Mouse (Mus musculus) stomach, embryonic 15.5 days (tissue): ENCODE data around the gene Cacna1e. TPM values are rescaled to one million over a fixed set of nuclear protein-coding genes. Genes with fewer than 3 reads are reported as not detected.

Source experiments
- ATAC-seq: fragments of 200-750 bp; cut with Nextera tagmentation; 2 replicates; pipeline ENCODE4 v1.8.0; 2017; ENCODE audit warnings: low read depth, moderate number of reproducible peaks, moderate TSS enrichment; ENCODE audit not compliant: insufficient read depth, low FRiP score
- H3K27ac ChIP-seq: fragments of 300-500 bp; sonication (generic); 2 replicates; pipeline ENCODE4 v1.5.1; 2015; ENCODE audit warnings: mild to moderate bottlenecking, inconsistent platforms
- H3K27me3 ChIP-seq: fragments of 300-500 bp; sonication (generic); replicated peaks from 2 replicates; pipeline ENCODE4 v1.6.1; 2015; ENCODE audit warnings: inconsistent platforms
- H3K36me3 ChIP-seq: fragments of 300-500 bp; sonication (generic); 2 replicates; pipeline ENCODE4 v1.6.1; 2015; ENCODE audit warnings: inconsistent platforms
- H3K4me1 ChIP-seq: fragments of 300-500 bp; sonication (generic); 2 replicates; pipeline ENCODE4 v1.6.1; 2015; ENCODE audit warnings: inconsistent platforms
- H3K4me2 ChIP-seq: fragments of 300-500 bp; sonication (generic); 2 replicates; pipeline ENCODE4 v1.6.1; 2015; ENCODE audit warnings: mild to moderate bottlenecking, inconsistent platforms
- H3K4me3 ChIP-seq: fragments of 300-500 bp; sonication (generic); replicated peaks from 2 replicates; pipeline ENCODE4 v1.5.1; 2015; ENCODE audit warnings: inconsistent platforms
- H3K9ac ChIP-seq: fragments of 300-500 bp; sonication (generic); 2 replicates; pipeline ENCODE4 v1.6.1; 2015; ENCODE audit warnings: inconsistent platforms
- H3K9me3 ChIP-seq: fragments of 300-500 bp; sonication (generic); 2 replicates; pipeline ENCODE4 v1.6.1; 2016; ENCODE audit warnings: inconsistent platforms
- WGBS: fragments of 180-500 bp; shearing (Covaris S2); methylation state at CpG from one replicate; pipeline ENCODE4 v1.1.7; 2015; 5-methylcytosine and 5-hydroxymethylcytosine counted together
- polyA plus RNA-seq: library from polyadenylated mRNA; unstranded; fragments of >200 nt; fragmentation: Nextera tagmentation; extraction: Ambion mirVana; gene quantifications from 2 replicates; pipeline ENCODE4 v1.2.1, GENCODE M21; 2015

Gene Cacna1e
- polyA plus RNA-seq, 1 experiment from 2014 or later, result 1.3 TPM

- no peak overlapping the region for H3K9ac ChIP-seq
- H3K4me2 ChIP-seq, result peak overlapping the region; percentile 54
- ATAC-seq, result no peak
- 0 out of 2 replicates have a peak, but pooled peaks cover 3% of the 10 kb centered on the region for H3K4me1 ChIP-seq
- no peaks in the 10 kb centered on the region for H3K36me3 ChIP-seq
- WGBS, result 27% methylated on average over 35 of the region's 35 CpGs
- no peaks in the 10 kb centered on the region for H3K9me3 ChIP-seq
- H3K4me3 ChIP-seq, result peak overlapping the region; percentile 27
- no peak overlapping the region for H3K27ac ChIP-seq
- H3K27me3 ChIP-seq, result peaks cover 61% of the 10 kb centered on the region
Observed at GRCm38 (mm10) chr1:154725356-154726320, 158.7 kb downstream of the Cacna1e start.

- no peak for ATAC-seq
- Histone ChIP-seq H3K4me3 (0 out of 2 replicates have a peak overlapping the region, but pooled peaks have one; percentile 2), H3K27me3 (peaks cover 54% of the 10 kb centered on the region), H3K36me3 (no peaks in the 10 kb centered on the region), H3K4me2 (peak overlapping the region; percentile 32), H3K27ac (no peak overlapping the region), H3K9ac (no peak overlapping the region), H3K4me1 (0 out of 2 replicates have a peak, but pooled peaks cover 3% of the 10 kb centered on the region), H3K9me3 (no peaks in the 10 kb centered on the region)
- WGBS, result 7% methylated on average over 19 of the region's 19 CpGs
Observed at GRCm38 (mm10) chr1:154723537-154724286, 160.6 kb downstream of the Cacna1e start.

- no peak for ATAC-seq
- 35% methylated on average over 6 of the region's 6 CpGs for WGBS
- peak overlapping the region; percentile 32 for H3K4me2 ChIP-seq
- H3K27me3 ChIP-seq, result peaks cover 48% of the 10 kb centered on the region
- H3K4me3 ChIP-seq, result 0 out of 2 replicates have a peak overlapping the region, but pooled peaks have one; percentile 2
- 0 out of 2 replicates have a peak, but pooled peaks cover 3% of the 10 kb centered on the region for H3K4me1 ChIP-seq
- H3K9ac ChIP-seq, result no peak overlapping the region
- no peak overlapping the region for H3K27ac ChIP-seq
- no peaks in the 10 kb centered on the region for H3K36me3 ChIP-seq
- no peaks in the 10 kb centered on the region for H3K9me3 ChIP-seq
Observed at GRCm38 (mm10) chr1:154723078-154723477, 161.2 kb downstream of the Cacna1e start.

GRCm38 (mm10) chr1:154715596-154715995, 168.7 kb downstream of the Cacna1e start:
- H3K27ac ChIP-seq, result no peak overlapping the region

GRCm38 (mm10) chr1:154712747-154713146, 171.6 kb downstream of the Cacna1e start:
- Histone ChIP-seq H3K9ac (no peak overlapping the region), H3K27ac (no peak overlapping the region), H3K27me3 (no peaks in the 10 kb centered on the region), H3K4me1 (no peaks in the 10 kb centered on the region), H3K36me3 (no peaks in the 10 kb centered on the region), H3K9me3 (no peaks in the 10 kb centered on the region), H3K4me2 (no peak overlapping the region), H3K4me3 (no peak overlapping the region)
- ATAC-seq, result peak; percentile 58; the same call in 1 of the 2 replicates
- WGBS, result 91% methylated on average over 4 of the region's 4 CpGs

More at GRCm38 (mm10) chr1:154715596-154715995, 168.7 kb downstream of the Cacna1e start:
- no peaks in the 10 kb centered on the region for H3K36me3 ChIP-seq
- H3K4me2 ChIP-seq, result no peak overlapping the region
- H3K4me1 ChIP-seq, result no peaks in the 10 kb centered on the region
- H3K9ac ChIP-seq, result no peak overlapping the region
- WGBS, result 81% methylated on average over 7 of the region's 7 CpGs
- no peaks in the 10 kb centered on the region for H3K9me3 ChIP-seq
- no peak for ATAC-seq
- H3K4me3 ChIP-seq, result no peak overlapping the region
- H3K27me3 ChIP-seq, result no peaks in the 10 kb centered on the region

GRCm38 (mm10) chr1:154707584-154708290, 176.6 kb downstream of the Cacna1e start:
- no peak overlapping the region for H3K9ac ChIP-seq
- H3K9me3 ChIP-seq, result no peaks in the 10 kb centered on the region
- H3K4me1 ChIP-seq, result no peaks in the 10 kb centered on the region
- H3K27me3 ChIP-seq, result no peaks in the 10 kb centered on the region
- H3K4me3 ChIP-seq, result no peak overlapping the region
- no peaks in the 10 kb centered on the region for H3K36me3 ChIP-seq
- H3K27ac ChIP-seq, result no peak overlapping the region
- no peak overlapping the region for H3K4me2 ChIP-seq
- no peak for ATAC-seq
- WGBS, result 64% methylated on average over 4 of the region's 4 CpGs

GRCm38 (mm10) chr1:154706974-154707373, 177.3 kb downstream of the Cacna1e start:
- no peak for ATAC-seq
- Histone ChIP-seq H3K4me3 (no peak overlapping the region), H3K27ac (no peak overlapping the region), H3K4me1 (no peaks in the 10 kb centered on the region), H3K4me2 (no peak overlapping the region), H3K36me3 (no peaks in the 10 kb centered on the region), H3K27me3 (no peaks in the 10 kb centered on the region), H3K9ac (no peak overlapping the region), H3K9me3 (no peaks in the 10 kb centered on the region)
- 72% methylated on average over 8 of the region's 8 CpGs for WGBS

- no peaks in the 10 kb centered on the region for H3K27me3 ChIP-seq
- no peak overlapping the region for H3K4me2 ChIP-seq
- ATAC-seq, result no peak
- no peak overlapping the region for H3K9ac ChIP-seq
- H3K27ac ChIP-seq, result no peak overlapping the region
- no peaks in the 10 kb centered on the region for H3K4me1 ChIP-seq
- no peaks in the 10 kb centered on the region for H3K36me3 ChIP-seq
- H3K9me3 ChIP-seq, result no peaks in the 10 kb centered on the region
- WGBS, result 49% methylated on average over 7 of the region's 7 CpGs
- H3K4me3 ChIP-seq, result no peak overlapping the region
Observed at GRCm38 (mm10) chr1:154705882-154706565, 178.3 kb downstream of the Cacna1e start.

GRCm38 (mm10) chr1:154704558-154705185, 179.6 kb downstream of the Cacna1e start:
- Histone ChIP-seq H3K4me2 (no peak overlapping the region), H3K9me3 (no peaks in the 10 kb centered on the region), H3K27me3 (no peaks in the 10 kb centered on the region), H3K36me3 (no peaks in the 10 kb centered on the region), H3K9ac (no peak overlapping the region), H3K4me1 (no peaks in the 10 kb centered on the region), H3K4me3 (no peak overlapping the region), H3K27ac (no peak overlapping the region)
- ATAC-seq, result peak; percentile 10; the same call in 1 of the 2 replicates
- WGBS, result 46% methylated on average over 11 of the region's 11 CpGs

GRCm38 (mm10) chr1:154702623-154703022, 181.7 kb downstream of the Cacna1e start:
- H3K4me3 ChIP-seq, result no peak overlapping the region
- H3K27me3 ChIP-seq, result no peaks in the 10 kb centered on the region
- H3K9ac ChIP-seq, result no peak overlapping the region
- H3K36me3 ChIP-seq, result no peaks in the 10 kb centered on the region
- ATAC-seq, result no peak
- no peak overlapping the region for H3K4me2 ChIP-seq
- H3K9me3 ChIP-seq, result no peaks in the 10 kb centered on the region
- no peaks in the 10 kb centered on the region for H3K4me1 ChIP-seq
- 86% methylated on average over 2 of the region's 2 CpGs for WGBS
- no peak overlapping the region for H3K27ac ChIP-seq
